Mouse (Mus musculus) brown adipose tissue, adult 24 weeks (tissue): ENCODE measurements around the gene Mon2. TPM values are rescaled to one million over a fixed set of nuclear protein-coding genes. Genes with fewer than 3 reads are reported as not detected.

Source experiments
- H3K27ac ChIP-seq: fragments of 200-500 bp; replicated peaks from 2 replicates; pipeline ENCODE4 v1.5.1; 2012; ENCODE audit warnings: low read depth, mild to moderate bottlenecking, low read length
- H3K4me1 ChIP-seq: fragments of 200-500 bp; 2 replicates; pipeline ENCODE4 v1.6.1; 2012; ENCODE audit warnings: low read length, mixed read lengths; ENCODE audit not compliant: control insufficient read depth, insufficient read depth, insufficient read length
- H3K4me3 ChIP-seq: fragments of 200-500 bp; 2 replicates; pipeline ENCODE4 v1.5.1; 2012; ENCODE audit warnings: low read depth, mild to moderate bottlenecking, low read length, moderate library complexity; ENCODE audit not compliant: insufficient read depth
- polyA plus RNA-seq: library from polyadenylated mRNA; stranded (reverse); fragments of >200 nt; gene quantifications from 2 replicates; pipeline ENCODE4 v1.2.4, GENCODE M21; 2012; ENCODE audit not compliant: missing spikeins, insufficient read depth, insufficient read length

The Mon2 gene
- polyA plus RNA-seq, 1 experiment: 22.5 TPM

DNA sequence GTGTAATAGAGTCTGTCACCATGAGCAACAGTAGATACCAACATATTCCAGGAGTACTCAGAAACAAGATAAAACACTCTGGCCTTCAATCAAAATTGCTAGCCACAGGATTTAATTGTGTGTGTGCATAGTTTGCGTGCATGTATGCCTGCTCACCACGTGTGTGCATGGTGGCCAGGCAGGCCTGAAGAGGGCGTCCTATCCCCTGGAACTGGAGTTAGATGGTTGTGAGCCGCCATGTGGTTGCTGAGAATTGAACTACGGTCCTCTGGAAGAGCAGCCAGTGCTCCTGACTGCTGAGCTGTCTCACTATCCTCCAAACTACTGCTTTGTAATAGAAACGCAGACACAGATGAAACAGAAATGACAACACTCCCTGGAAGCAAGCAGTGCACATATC lies 85.7 kb downstream of the Mon2 start:
- H3K27ac ChIP-seq: no peak overlapping the region
- H3K4me3 ChIP-seq: no peak overlapping the region
- H3K4me1 ChIP-seq: peaks cover 2% of the 10 kb centered on the region; the same call in 1 of the 2 replicates

- H3K27ac ChIP-seq: no peak overlapping the region
Measured at GRCm38 (mm10) chr10:122989916-122990315, 86.4 kb downstream of the Mon2 start.

DNA sequence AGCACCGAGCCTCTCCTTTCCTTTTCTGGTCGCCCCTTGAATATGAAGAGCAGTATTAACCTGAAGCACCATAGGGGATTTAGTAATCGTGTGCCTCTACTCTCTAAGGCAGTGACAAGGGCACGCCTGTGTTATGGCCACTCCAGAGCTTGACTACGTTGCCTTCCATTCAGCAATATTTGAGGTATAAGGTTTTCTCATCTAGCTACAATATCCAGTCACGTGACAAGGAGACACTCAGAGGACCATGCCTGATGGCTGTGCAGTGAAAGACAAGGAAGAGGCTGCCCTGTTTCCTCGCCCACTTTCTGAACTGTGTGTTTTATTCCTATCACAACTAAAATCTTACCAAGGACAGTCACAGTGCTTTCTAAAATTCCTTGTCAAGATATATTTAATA lies 87.9 kb downstream of the Mon2 start:
- peak overlapping the region; percentile 53 for H3K4me3 ChIP-seq
- peak overlapping the region; percentile 7; the same call in 1 of the 2 replicates for H3K27ac ChIP-seq
- H3K4me1 ChIP-seq: peaks cover 2% of the 10 kb centered on the region; the same call in 1 of the 2 replicates

More at GRCm38 (mm10) chr10:122989916-122990315, 86.4 kb downstream of the Mon2 start:
- Histone ChIP-seq H3K4me1 (peaks cover 2% of the 10 kb centered on the region; the same call in 1 of the 2 replicates), H3K4me3 (no peak overlapping the region)

- Histone ChIP-seq H3K27ac (no peak overlapping the region), H3K4me1 (peaks cover 4% of the 10 kb centered on the region; the same call in 1 of the 2 replicates), H3K4me3 (peak overlapping the region; percentile 53)
Measured at GRCm38 (mm10) chr10:122987671-122988128, 88.6 kb downstream of the Mon2 start.

- Histone ChIP-seq H3K4me1 (peaks cover 4% of the 10 kb centered on the region; the same call in 1 of the 2 replicates), H3K27ac (peak overlapping the region; percentile 98)
Measured at GRCm38 (mm10) chr10:122986320-122987225, 89.7 kb downstream of the Mon2 start.

GRCm38 (mm10) chr10:122985515-122986319 lies 90.6 kb downstream of the Mon2 start:
- peak overlapping the region; percentile 93 for H3K4me3 ChIP-seq
- H3K27ac ChIP-seq: peak overlapping the region; percentile 98
- peaks cover 4% of the 10 kb centered on the region; the same call in 1 of the 2 replicates for H3K4me1 ChIP-seq

More at GRCm38 (mm10) chr10:122986320-122987225, 89.7 kb downstream of the Mon2 start:
- peak overlapping the region; percentile 93 for H3K4me3 ChIP-seq

- Histone ChIP-seq H3K27ac (peak overlapping the region; percentile 93), H3K4me1 (peaks cover 4% of the 10 kb centered on the region; the same call in 1 of the 2 replicates), H3K4me3 (peak overlapping the region; percentile 90)
Measured at GRCm38 (mm10) chr10:122985252-122985514, 91.1 kb downstream of the Mon2 start.

DNA sequence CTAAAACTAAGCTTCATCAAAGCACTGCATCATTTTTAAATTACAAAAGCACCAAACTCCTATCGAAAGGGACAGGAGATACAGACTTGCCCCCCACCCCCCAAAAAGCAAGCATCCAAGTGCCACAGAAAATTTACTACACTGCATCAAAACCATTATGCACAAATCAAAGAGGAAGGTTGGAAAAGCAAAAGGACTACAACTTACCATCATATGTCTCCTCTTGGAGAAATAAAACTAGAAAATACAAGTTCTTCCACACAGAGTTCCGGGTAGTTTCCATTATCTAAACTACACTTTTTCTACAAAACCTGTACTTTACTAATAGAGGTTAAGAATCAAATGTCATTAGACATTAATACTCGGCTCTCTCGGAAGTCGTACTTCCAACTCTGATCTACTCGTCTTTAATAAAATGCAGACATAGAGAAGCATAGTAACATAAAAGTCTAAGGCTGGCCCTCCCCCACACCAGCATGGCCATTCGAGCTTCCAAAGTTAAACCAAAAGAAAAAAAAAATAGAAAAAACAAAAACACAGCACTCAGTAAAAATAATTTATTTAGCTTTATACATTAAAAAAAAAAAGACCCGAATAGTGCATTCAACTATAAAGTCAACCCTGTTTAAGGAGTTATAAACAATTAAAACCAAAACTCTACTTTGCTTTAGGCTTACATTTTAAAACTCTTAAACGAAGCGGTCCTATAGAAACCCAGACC lies 91.6 kb downstream of the Mon2 start:
- peak overlapping the region; percentile 93 for H3K27ac ChIP-seq
- H3K4me3 ChIP-seq: peak overlapping the region; percentile 90
- peaks cover 4% of the 10 kb centered on the region; the same call in 1 of the 2 replicates for H3K4me1 ChIP-seq

GRCm38 (mm10) chr10:122983579-122984530 lies 92.5 kb downstream of the Mon2 start:
- H3K4me3 ChIP-seq: peak overlapping the region; percentile 61

DNA sequence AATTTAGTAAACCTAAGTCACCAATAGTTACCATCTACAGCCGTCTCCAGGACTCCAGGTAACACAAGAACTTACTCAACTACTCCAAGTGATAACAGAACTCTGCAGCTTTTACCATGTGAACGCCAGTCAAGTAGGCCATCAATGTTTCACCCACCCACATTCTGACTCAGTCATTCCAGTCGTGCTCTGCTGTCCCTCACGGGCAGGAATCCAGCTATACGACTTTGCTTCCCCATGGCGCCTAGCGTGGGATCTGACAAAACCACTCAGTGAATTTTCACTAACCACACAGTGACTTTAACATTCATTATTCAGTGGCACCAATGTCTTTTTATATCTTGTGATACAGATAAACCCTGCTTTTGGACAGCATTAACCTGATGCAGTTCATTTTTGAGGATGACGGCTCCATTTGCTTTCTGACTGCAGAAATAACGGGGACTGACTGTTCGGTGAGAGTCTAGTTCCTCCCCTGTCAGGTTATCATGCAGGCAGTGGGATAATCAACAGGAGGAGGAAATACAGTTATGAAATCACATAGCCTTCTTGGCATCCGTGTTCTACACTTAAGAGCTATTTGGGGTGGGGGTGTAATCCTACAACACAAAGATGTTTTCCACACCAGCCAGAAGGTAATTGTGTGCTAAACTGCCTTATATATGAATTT lies 93.3 kb downstream of the Mon2 start:
- Histone ChIP-seq H3K4me3 (0 out of 2 replicates have a peak overlapping the region, but pooled peaks have one; percentile 1), H3K4me1 (peaks cover 4% of the 10 kb centered on the region; the same call in 1 of the 2 replicates), H3K27ac (no peak overlapping the region)

More at GRCm38 (mm10) chr10:122983579-122984530, 92.5 kb downstream of the Mon2 start:
- Histone ChIP-seq H3K27ac (0 out of 2 replicates have a peak overlapping the region, but pooled peaks have one; percentile 6), H3K4me1 (peaks cover 4% of the 10 kb centered on the region; the same call in 1 of the 2 replicates)

GRCm38 (mm10) chr10:122980123-122980522 lies 96.2 kb downstream of the Mon2 start:
- Histone ChIP-seq H3K4me3 (no peak overlapping the region), H3K4me1 (0 out of 2 replicates have a peak, but pooled peaks cover 2% of the 10 kb centered on the region), H3K27ac (no peak overlapping the region)

DNA sequence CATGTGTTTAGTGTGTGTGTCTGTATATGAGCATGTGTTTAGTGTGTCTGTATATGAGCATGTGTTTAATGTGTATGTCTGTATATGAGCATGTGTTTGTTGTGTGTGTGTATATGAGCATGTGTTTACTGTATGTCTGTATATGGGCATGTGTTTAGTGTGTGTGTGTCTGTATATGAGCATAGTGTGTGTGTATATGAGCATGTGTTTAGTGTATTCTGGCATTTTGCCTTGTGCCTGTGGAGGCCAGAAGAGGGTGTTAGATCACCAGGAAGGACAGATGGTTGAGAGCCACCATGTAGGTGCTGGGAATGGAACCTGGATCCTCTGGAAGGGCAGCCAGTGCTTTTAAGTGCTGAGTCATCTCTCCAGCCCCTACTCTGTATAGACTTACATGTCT lies 96.9 kb downstream of the Mon2 start:
- no peak overlapping the region for H3K4me3 ChIP-seq
- H3K4me1 ChIP-seq: 0 out of 2 replicates have a peak, but pooled peaks cover 2% of the 10 kb centered on the region
- no peak overlapping the region for H3K27ac ChIP-seq

- H3K27ac ChIP-seq: no peak overlapping the region
- no peak overlapping the region for H3K4me3 ChIP-seq
- H3K4me1 ChIP-seq: no peaks in the 10 kb centered on the region
Measured at GRCm38 (mm10) chr10:122976038-122976437, 100.3 kb downstream of the Mon2 start.
